Mouse (Mus musculus) mouse trophoblast stem cell (cell line): ENCODE data around the gene Acsl5.

ENCODE experiments used
- in situ Hi-C, 2 experiments: fragments of 300-500 bp; cut with MseI, MboI; formaldehyde crosslinking; loops; 2 replicates in 1 of 2; 3 replicates in 1 of 2; pipeline ENCODE4 v1.15.1; 2025

Acsl5 gene

GRCm38 (mm10) chr19:55276770-55277169 is 25.0 kb downstream of the Acsl5 start:
- in situ Hi-C loops, result no loop called here

- in situ Hi-C loops, result no loop called here
Measured at GRCm38 (mm10) chr19:55284093-55284492, 32.4 kb downstream of the Acsl5 start.

GRCm38 (mm10) chr19:55286034-55286433 is 34.3 kb downstream of the Acsl5 start:
- in situ Hi-C loops, result no loop called here

- in situ Hi-C loops, result no loop called here
Measured at GRCm38 (mm10) chr19:55288974-55289373, 37.2 kb downstream of the Acsl5 start.

GRCm38 (mm10) chr19:55290621-55291270 is 39.0 kb downstream of the Acsl5 start:
- in situ Hi-C loops, result no loop called here

- in situ Hi-C loops, result no loop called here
Measured at GRCm38 (mm10) chr19:55292210-55292850, 40.6 kb downstream of the Acsl5 start.

GRCm38 (mm10) chr19:55293175-55293574 is 41.4 kb downstream of the Acsl5 start:
- in situ Hi-C loops, result no loop called here

GRCm38 (mm10) chr19:55295075-55295474 is 43.3 kb downstream of the Acsl5 start:
- in situ Hi-C loops, result no loop called here

GRCm38 (mm10) chr19:55295556-55295955 is 43.8 kb downstream of the Acsl5 start:
- in situ Hi-C loops, result no loop called here

- in situ Hi-C loops, result no loop called here
Measured at GRCm38 (mm10) chr19:55296301-55296700, 44.6 kb downstream of the Acsl5 start.

- in situ Hi-C loops, result no loop called here
Measured at GRCm38 (mm10) chr19:55297489-55297888, 45.8 kb downstream of the Acsl5 start.

- in situ Hi-C loops, result no loop called here
Measured at GRCm38 (mm10) chr19:55297961-55298360, 46.2 kb downstream of the Acsl5 start.

GRCm38 (mm10) chr19:55299378-55299777 is 47.6 kb downstream of the Acsl5 start:
- in situ Hi-C loops, result no loop called here

GRCm38 (mm10) chr19:55300525-55300924 is 48.8 kb downstream of the Acsl5 start:
- in situ Hi-C loops, result loop anchor here in 1 of 2 experiments (10.0 kb wide), 2 partner anchors 86 to 226 kb away; no protein-coding TSS in a partner anchor

- in situ Hi-C loops, result loop anchor here in 1 of 2 experiments (10.0 kb wide), 2 partner anchors 90 to 230 kb away; no protein-coding TSS in a partner anchor
Measured at GRCm38 (mm10) chr19:55305024-55305423, 53.3 kb downstream of the Acsl5 start.

- in situ Hi-C loops, result no loop called here
Measured at GRCm38 (mm10) chr19:55311874-55312273, 60.1 kb downstream of the Acsl5 start.

- in situ Hi-C loops, result no loop called here
Measured at GRCm38 (mm10) chr19:55313649-55314048, 61.9 kb downstream of the Acsl5 start.

GRCm38 (mm10) chr19:55315452-55316108 is 63.8 kb downstream of the Acsl5 start, which contains the start of gene Zdhhc6:
Gene Zdhhc6, minus strand, starts transcription at chr19:55316032.
- in situ Hi-C loops, result no loop called here

- in situ Hi-C loops, result no loop called here
Measured at GRCm38 (mm10) chr19:55316109-55316714, 64.5 kb downstream of the Acsl5 start, which contains the start of gene Vti1a. Gene Vti1a, plus strand, starts transcription at chr19:55316295.

- in situ Hi-C loops, result no loop called here
Measured at GRCm38 (mm10) chr19:55316901-55317300, 65.2 kb downstream of the Acsl5 start.

GRCm38 (mm10) chr19:55319036-55319435 is 67.3 kb downstream of the Acsl5 start:
- in situ Hi-C loops, result no loop called here

GRCm38 (mm10) chr19:55319521-55319920 is 67.8 kb downstream of the Acsl5 start:
- in situ Hi-C loops, result no loop called here
